Mouse (Mus musculus) retina, postnatal 7 days (tissue): ENCODE measurements around the gene Fam110a.

ENCODE experiments used
- DNase-seq: peaks from one replicate; pipeline ENCODE4 v3.0.0-alpha.2; 2012; ENCODE audit warnings: low read depth, low spot score

Fam110a gene

DNA sequence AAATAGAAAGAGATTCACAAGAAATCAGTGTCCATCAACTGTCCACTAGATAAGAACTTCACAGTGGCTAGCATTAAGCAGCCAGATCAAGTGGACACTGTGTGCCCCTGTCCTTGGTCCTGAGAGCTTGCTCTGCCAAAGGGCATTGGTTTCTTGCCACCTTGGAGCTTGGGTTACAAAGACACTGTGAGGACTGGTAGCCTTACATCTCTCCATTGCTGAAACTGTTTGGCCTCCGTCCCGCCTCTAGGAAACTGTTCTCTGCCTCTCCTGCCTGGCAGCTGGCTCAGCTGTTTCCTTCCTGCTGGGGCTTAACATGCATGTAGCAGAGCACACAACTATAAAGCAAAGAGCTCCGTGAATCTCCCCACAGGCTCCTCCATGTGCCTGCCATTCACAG lies 42.1 kb downstream of the Fam110a start:
- no peak for DNase-seq

DNA sequence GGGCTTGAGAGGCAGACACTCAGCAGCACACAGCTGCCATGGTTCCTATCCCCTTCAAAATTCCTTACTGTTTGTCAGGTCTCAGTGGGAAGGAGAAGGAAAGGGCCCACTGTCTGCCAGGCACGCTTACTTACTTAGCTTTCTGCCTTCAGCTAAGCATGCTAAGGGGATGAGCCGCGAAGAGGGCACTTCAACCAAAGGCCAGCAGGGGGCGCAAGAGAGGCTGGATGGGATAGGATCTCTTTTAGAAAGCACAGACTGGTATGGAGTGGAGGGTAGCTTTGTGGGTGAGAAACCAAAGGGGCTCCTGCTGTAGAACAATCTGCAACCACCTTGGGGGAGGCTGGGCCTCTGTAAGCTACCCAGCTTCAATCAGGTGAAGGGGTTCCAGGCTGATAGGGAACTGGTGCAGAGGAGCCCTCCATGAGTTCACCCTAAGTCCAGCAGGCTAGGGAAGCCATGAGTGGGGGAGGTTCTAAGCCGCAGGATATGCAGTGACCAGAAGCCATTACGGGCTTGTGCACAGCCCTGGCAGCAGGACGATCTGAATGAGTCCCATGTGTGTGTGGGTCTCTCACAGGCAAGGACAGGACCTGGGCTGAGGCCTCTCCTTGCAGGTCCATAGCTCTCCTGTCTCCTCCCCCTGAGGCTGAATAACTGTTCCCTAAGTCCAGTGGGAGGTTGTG lies 49.5 kb downstream of the Fam110a start:
- peak; percentile 78 for DNase-seq

DNA sequence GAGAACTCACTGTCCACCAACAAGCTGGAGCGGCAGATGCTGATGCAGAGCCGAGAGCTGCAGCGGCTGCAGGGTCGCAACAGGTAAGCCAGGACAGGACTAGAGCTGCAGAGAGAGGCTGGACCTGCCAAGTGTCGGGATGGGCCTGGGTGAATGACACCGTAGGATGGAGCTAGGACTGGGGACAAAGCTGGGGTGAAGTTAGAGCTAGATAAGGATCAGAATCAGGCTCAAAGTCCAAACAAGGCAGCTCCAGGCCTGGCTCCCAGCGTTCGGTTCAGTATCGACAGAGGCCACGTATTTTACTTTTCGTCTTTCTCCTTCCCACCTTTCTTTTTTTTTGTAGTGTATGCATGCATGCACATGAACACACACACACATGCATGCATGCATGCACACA lies 52.9 kb downstream of the Fam110a start:
- DNase-seq, result no peak

DNA sequence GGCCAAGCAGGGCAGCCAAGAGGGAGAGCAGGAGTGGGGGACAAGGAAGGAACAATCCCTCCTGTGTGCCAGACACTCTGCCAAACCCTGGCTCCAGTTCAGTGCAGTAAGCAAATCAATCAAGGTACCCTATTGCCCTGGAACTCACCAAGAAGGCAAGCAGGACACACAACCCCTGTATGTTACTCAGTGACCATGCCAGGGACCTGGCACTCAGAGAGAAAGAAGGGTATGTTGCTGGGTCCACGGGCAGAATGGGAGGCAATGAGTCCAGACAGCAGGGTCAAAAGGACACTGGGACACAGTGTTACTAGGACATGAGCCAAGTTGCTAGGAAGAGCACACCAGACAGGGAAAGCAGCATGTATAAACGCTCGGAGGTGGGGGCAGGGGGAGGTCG lies 54.3 kb downstream of the Fam110a start:
- DNase-seq, result no peak

DNA sequence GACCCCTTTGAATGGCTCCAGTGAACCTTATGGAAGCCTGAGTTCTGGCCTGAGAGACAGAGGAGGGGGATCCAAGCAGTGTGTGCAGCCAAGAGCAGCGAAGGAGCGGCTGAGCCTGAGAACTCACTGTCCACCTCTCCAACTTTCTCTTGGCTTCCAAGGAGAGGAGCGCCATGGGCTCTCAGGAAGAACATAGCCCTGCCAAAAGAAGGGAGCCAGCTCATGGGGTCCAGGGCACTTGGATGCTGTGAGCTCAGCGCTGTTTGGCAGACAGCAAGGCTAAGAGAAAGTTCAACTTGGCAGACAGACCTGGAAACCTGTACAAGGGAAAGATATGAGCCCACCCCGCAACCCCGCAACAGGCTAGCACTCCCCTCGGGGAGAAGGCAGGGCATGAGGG lies 55.7 kb downstream of the Fam110a start:
- DNase-seq, result no peak

DNA sequence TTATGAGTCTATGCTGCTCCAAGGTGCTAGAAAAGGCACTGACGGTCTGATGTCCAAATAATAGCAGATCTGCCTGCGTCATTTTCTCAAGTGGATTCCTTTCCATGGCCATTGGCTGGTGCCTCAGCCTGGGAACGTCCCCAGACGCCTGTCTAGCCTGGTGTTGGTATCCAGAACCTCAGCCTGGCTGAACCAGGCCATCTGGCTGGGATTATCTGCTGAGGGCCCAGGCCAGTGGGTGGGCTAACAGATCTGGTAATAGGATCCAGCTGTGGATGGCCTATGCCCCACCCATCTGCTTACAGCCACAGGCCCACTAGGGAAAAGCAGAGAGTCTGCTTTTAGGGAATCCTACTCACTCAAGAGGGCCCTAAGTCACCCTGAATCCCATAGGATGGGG lies 58.4 kb downstream of the Fam110a start:
- DNase-seq, result peak; percentile 21

DNA sequence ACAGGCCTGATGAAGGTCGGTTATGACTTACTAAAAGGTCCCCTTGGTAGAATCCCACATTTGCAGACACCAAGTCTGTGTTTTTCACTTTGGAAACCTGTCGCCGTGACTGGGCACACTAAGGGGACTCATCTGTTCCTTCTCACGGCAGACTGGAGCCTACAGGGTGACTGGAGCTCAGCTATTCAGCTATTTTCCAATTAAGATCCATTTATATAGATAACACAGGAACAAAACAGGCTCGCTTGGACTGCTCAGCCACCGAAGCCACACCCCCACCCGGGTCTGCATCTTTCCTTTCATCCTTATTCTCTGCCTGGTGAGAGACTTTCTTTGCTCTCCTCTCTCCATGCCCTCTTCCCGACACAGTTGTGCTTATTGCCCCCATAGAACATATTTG lies 59.0 kb downstream of the Fam110a start:
- DNase-seq, result no peak
